Mouse (Mus musculus): ENCODE measurements at regions not wholly inside any gene's neighbourhood (a gene's known extent, or its start where the extent isn't known, plus 50 kb on each side); places are given as distances from the start of the nearest gene placed in this dataset.
A peak's percentile ranks its signal among the peaks of the same experiment; 100 is the strongest.

- DNase-seq (ENCODE audit: low spot score) = peak; percentile 37
- 0 out of 2 replicates have a peak, but pooled peaks cover 5% of the 10 kb centered on the region for H3K4me1 ChIP-seq (replicated peaks; ENCODE audit: control insufficient read depth, insufficient read depth)
- no peak overlapping the region for H3K4me2 ChIP-seq (replicated peaks; ENCODE audit: low read depth)
- no peaks in the 10 kb centered on the region for H3K27me3 ChIP-seq (ENCODE audit: control insufficient read depth, insufficient read depth, low read length)
- WGBS = 43% methylated on average over 14 of the region's 14 CpGs
- H3K9me3 ChIP-seq (ENCODE audit: control insufficient read depth, low read length) = no peaks in the 10 kb centered on the region
- no peak for TF ChIP-seq EP300 (optimal IDR thresholded peaks at IDR 0.05)
- no peak for TF ChIP-seq CTCF (IDR thresholded peaks at IDR 0.05; ENCODE audit: low read depth)
- H3K9ac ChIP-seq (ENCODE audit: low read length) = no peak overlapping the region
- H3K36me3 ChIP-seq (ENCODE audit: control insufficient read depth, insufficient read depth, low read length) = no peaks in the 10 kb centered on the region
- no peak overlapping the region for H3K4me3 ChIP-seq (ENCODE audit: low read depth, low read length)
- peak; percentile 73; the same call in 1 of the 2 replicates for ATAC-seq (ENCODE audit: low FRiP score, low TSS enrichment)
- H3K27ac ChIP-seq (replicated peaks) = 0 out of 2 replicates have a peak overlapping the region, but pooled peaks have one; percentile 24
Measured at GRCm38 (mm10) chr10:117575404-117576153, 53.7 kb upstream of the Cpm start.

DNA sequence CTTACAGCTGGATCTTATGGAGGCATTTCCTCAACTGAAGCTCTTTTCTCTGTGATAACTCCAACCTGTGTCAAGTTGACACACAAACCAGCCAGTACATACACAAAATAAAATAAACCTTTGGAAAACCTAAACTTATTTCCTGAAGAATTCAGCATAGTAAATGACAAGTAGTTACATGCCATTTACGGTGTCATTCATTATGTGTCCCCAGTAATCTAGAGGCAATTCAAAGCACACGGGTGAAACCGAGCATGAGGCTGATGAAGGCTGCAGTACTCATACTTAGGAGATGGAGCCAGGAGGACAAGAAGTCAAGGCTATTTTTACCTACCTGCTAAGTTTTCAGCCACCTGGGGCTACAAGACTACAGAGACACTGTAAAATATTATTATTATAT, 54.4 kb upstream of the Cpm start:
- 70% methylated on average over 3 of the region's 3 CpGs for WGBS
- ATAC-seq (ENCODE audit: low FRiP score, low TSS enrichment) (no peak), DNase-seq (ENCODE audit: low spot score) (no peak)
- TF ChIP-seq EP300 (optimal IDR thresholded peaks at IDR 0.05) (no peak), CTCF (IDR thresholded peaks at IDR 0.05; ENCODE audit: low read depth) (no peak)
- Histone ChIP-seq H3K4me2 (replicated peaks; ENCODE audit: low read depth) (no peak overlapping the region), H3K4me1 (replicated peaks; ENCODE audit: control insufficient read depth, insufficient read depth) (0 out of 2 replicates have a peak, but pooled peaks cover 5% of the 10 kb centered on the region), H3K27ac (replicated peaks) (no peak overlapping the region), H3K4me3 (ENCODE audit: low read depth, low read length) (no peak overlapping the region), H3K9me3 (ENCODE audit: control insufficient read depth, low read length) (no peaks in the 10 kb centered on the region), H3K27me3 (ENCODE audit: control insufficient read depth, insufficient read depth, low read length) (no peaks in the 10 kb centered on the region), H3K36me3 (ENCODE audit: control insufficient read depth, insufficient read depth, low read length) (no peaks in the 10 kb centered on the region), H3K9ac (ENCODE audit: low read length) (no peak overlapping the region)

DNA sequence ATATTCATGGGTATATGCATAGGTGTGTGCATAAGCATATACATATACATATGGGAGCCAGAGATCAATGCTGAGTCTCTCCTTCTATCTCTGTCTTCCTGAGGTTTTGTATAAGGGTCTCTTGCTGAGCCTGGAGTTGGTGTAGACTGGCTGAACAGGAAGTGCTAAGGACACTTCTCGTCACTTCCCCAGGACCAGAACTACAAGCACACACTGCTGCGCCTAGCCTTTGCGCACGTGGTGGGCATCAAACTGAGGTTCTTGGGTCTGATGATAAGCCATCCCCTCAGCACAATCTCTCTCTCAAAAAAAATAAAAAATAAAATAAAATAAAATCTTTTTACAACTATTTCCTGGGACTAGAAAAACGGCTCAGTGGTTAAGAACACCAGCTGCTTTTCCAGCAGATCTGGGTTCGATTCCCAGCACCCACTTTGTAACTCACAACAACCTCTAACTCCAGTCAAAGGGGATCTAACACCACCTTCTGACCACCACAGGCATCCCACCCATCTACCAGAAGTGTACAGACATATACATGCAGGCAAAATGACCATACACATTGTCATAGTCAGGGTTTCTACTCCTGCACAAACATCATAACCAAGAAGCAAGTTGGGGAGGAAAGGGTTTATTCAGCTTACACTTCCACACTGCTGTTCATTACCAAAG, 55.1 kb upstream of the Cpm start:
- H3K9ac ChIP-seq (ENCODE audit: low read length) = no peak overlapping the region
- H3K27ac ChIP-seq (replicated peaks) = no peak overlapping the region
- no peak overlapping the region for H3K4me3 ChIP-seq (ENCODE audit: low read depth, low read length)
- WGBS = 91% methylated on average over 6 of the region's 6 CpGs
- H3K9me3 ChIP-seq (ENCODE audit: control insufficient read depth, low read length) = no peaks in the 10 kb centered on the region
- 0 out of 2 replicates have a peak, but pooled peaks cover 5% of the 10 kb centered on the region for H3K4me1 ChIP-seq (replicated peaks; ENCODE audit: control insufficient read depth, insufficient read depth)
- no peak overlapping the region for H3K4me2 ChIP-seq (replicated peaks; ENCODE audit: low read depth)
- DNase-seq (ENCODE audit: low spot score) (no peak), ATAC-seq (ENCODE audit: low FRiP score, low TSS enrichment) (no peak)
- no peaks in the 10 kb centered on the region for H3K36me3 ChIP-seq (ENCODE audit: control insufficient read depth, insufficient read depth, low read length)
- no peaks in the 10 kb centered on the region for H3K27me3 ChIP-seq (ENCODE audit: control insufficient read depth, insufficient read depth, low read length)
- TF ChIP-seq EP300 (optimal IDR thresholded peaks at IDR 0.05) (no peak), CTCF (IDR thresholded peaks at IDR 0.05; ENCODE audit: low read depth) (no peak)

DNA sequence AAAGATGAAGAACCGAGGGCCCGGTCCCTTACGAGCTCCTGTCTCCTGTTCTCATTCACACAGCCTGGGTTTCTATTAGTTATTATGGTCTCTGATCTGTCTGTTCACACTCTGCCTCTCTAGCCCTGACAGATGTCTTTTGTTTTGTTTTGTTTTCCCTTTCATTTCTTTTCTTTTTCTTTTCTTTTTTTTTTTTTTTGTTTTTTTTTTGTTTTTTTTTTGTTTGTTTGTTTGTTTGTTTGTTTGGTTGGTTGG, 55.8 kb upstream of the Cpm start:
- 0 out of 2 replicates have a peak, but pooled peaks cover 5% of the 10 kb centered on the region for H3K4me1 ChIP-seq (replicated peaks; ENCODE audit: control insufficient read depth, insufficient read depth)
- TF ChIP-seq CTCF (IDR thresholded peaks at IDR 0.05; ENCODE audit: low read depth) (no peak), EP300 (optimal IDR thresholded peaks at IDR 0.05) (no peak)
- no peak for ATAC-seq (ENCODE audit: low FRiP score, low TSS enrichment)
- 89% methylated on average over 3 of the region's 3 CpGs for WGBS
- H3K9me3 ChIP-seq (ENCODE audit: control insufficient read depth, low read length) = no peaks in the 10 kb centered on the region
- H3K4me3 ChIP-seq (ENCODE audit: low read depth, low read length) = no peak overlapping the region
- no peak overlapping the region for H3K27ac ChIP-seq (replicated peaks)
- no peaks in the 10 kb centered on the region for H3K27me3 ChIP-seq (ENCODE audit: control insufficient read depth, insufficient read depth, low read length)
- H3K4me2 ChIP-seq (replicated peaks; ENCODE audit: low read depth) = no peak overlapping the region
- H3K36me3 ChIP-seq (ENCODE audit: control insufficient read depth, insufficient read depth, low read length) = no peaks in the 10 kb centered on the region
- no peak overlapping the region for H3K9ac ChIP-seq (ENCODE audit: low read length)
- no peak for DNase-seq (ENCODE audit: low spot score)

GRCm38 (mm10) chr10:117572746-117573595, 56.3 kb upstream of the Cpm start:
- TF ChIP-seq EP300 (optimal IDR thresholded peaks at IDR 0.05) = no peak
- TF ChIP-seq CTCF (IDR thresholded peaks at IDR 0.05; ENCODE audit: low read depth) = no peak
- ATAC-seq (ENCODE audit: low FRiP score, low TSS enrichment) (no peak), DNase-seq (ENCODE audit: low spot score) (no peak)
- no peak overlapping the region for H3K4me3 ChIP-seq (ENCODE audit: low read depth, low read length)
- H3K4me1 ChIP-seq (replicated peaks; ENCODE audit: control insufficient read depth, insufficient read depth) = 0 out of 2 replicates have a peak, but pooled peaks cover 5% of the 10 kb centered on the region
- no peak overlapping the region for H3K4me2 ChIP-seq (replicated peaks; ENCODE audit: low read depth)
- WGBS = 70% methylated on average over 13 of the region's 13 CpGs
- H3K27ac ChIP-seq (replicated peaks) = no peak overlapping the region
- H3K36me3 ChIP-seq (ENCODE audit: control insufficient read depth, insufficient read depth, low read length) = no peaks in the 10 kb centered on the region
- H3K9ac ChIP-seq (ENCODE audit: low read length) = no peak overlapping the region
- H3K27me3 ChIP-seq (ENCODE audit: control insufficient read depth, insufficient read depth, low read length) = no peaks in the 10 kb centered on the region
- no peaks in the 10 kb centered on the region for H3K9me3 ChIP-seq (ENCODE audit: control insufficient read depth, low read length)
